Mouse (Mus musculus) right cerebral cortex, adult 2 months (tissue): Measurements from ENCODE around the gene Prdx6.
A peak's percentile ranks its signal among the peaks of the same experiment; 100 is the strongest.

Experiments used
- DNase-seq, 2 experiments: peaks; one replicate each; pipeline ENCODE4 v3.0.0; 2021 to 2022; ENCODE audit warnings: low spot score in 2 of 2

Gene Prdx6

DNA sequence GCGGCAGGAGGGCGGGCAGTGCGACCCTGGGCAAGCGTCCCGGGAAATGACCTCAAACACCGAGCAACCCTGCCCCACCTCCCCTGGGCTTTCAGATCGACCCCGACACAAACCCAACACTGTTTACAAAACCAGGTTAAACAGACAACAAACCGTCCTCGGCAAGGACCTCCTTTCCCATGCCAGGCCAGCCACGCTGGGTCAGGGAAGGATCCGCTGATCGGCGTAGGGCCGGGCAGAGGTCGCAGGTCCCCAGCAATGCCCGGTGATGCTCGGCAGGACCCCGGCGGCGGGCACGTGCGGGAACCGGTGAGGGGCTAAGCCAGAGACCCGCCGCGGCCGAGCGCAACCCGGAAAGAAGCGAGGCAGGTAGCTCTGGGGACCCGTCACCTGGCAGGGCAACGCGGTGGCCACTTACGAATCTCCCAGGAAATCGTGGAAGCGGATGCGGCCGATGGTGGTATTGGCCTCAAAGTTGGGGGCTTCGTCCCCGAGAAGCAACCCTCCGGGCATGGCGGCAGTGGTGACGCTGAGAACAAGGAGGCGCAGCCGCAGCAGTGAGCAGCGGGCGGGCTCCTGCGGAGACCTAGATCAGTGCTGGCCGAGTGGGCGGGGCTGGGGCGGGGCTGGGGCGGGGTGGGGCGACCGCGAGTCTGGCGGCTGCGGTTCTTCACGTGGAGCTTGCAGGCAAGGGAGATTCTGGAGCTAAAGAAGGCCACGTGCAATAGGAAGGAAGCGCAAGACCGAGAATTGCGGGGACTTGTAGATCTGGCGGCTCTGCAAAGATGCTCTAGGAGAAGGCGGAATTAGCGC lies at the start of gene Prdx6:
Gene Prdx6, minus strand, starts transcription at position 616 of the 813 bp plus-strand sequence.
- peak; percentile 76 to 79 for DNase-seq

- no peak for DNase-seq
Observed at GRCm38 (mm10) chr1:161288256-161288655, 37.2 kb upstream of the Prdx6 start.

DNA sequence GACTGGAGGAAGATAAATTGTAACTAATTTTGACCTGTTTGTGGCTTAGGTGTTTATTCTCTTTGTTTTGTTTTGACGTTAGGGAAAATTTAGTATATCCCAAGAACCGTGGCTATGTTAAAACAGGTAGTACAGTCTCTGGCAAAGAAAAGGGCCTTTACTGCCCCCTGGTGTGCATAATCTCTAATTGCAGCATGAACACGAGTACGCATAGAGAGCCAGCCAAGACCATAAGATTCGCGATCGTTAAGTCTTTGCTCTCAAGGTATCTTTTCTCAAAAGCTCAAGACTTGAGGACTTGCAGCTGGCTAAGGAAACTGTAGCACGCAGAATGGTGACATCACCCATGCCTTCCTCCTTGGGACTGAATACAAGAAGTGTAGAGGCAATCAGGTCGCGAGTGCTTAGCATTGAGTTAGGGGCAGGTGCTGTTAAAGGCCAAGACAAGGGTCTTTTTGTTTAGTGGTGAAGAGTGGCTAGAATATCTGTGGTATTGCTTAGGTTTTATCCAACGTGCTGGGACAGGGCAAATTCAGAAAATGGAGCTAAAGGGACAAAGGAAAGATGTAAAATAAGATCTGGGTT lies 35.8 kb upstream of the Prdx6 start:
- DNase-seq: peak; percentile 85 to 87

DNA sequence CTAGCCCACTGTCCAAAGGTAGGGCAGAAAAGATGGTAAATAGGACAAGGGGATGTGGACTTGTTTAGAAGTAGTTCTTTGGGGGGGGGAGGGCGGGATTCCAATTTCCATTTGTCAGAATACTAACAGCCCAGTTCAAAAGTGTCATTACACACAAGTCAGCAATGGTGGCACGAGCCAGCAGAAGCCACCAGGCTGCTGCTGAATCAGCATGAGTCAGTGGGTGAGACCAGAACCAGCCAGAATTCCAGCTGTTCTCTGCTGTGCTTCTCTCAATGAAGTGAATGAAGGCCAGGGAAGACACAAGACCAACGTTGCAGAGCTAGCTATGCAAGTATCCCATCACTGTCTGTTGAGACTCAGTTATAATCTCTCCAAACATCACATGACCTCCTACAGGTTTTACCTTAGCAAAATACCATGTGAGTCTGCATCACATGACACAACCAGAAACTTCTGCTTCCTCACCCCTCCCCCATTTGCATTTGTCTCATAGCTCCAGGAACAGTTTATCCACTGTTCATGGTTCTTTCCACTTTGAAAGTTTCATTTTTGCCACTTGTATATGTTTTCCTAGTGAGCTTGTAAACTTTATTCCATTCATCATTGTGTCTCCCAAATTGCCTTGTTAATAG lies 30.2 kb upstream of the Prdx6 start:
- no peak for DNase-seq

- DNase-seq: no peak
Observed at GRCm38 (mm10) chr1:161279244-161279908, 28.4 kb upstream of the Prdx6 start.

- peak in 1 of 2 experiments; percentile 20 for DNase-seq
Observed at GRCm38 (mm10) chr1:161273486-161273885, 22.5 kb upstream of the Prdx6 start.

DNA sequence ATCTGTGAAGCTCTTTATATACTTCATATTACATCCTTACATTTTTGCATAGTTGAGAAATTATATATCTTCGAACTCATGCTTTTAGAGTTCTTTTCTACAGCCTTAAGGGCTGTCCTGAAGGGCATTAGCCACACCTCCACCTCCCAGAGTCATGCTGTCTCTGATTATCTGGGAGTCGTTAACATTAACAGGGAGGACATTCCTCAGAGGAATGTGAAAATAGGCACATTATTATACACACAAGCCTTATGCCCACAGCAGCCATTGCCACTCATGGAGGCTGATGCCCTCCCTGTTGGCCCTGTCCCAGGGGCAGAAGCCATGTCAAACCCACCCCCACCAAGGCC lies 20.4 kb upstream of the Prdx6 start:
- no peak for DNase-seq

DNA sequence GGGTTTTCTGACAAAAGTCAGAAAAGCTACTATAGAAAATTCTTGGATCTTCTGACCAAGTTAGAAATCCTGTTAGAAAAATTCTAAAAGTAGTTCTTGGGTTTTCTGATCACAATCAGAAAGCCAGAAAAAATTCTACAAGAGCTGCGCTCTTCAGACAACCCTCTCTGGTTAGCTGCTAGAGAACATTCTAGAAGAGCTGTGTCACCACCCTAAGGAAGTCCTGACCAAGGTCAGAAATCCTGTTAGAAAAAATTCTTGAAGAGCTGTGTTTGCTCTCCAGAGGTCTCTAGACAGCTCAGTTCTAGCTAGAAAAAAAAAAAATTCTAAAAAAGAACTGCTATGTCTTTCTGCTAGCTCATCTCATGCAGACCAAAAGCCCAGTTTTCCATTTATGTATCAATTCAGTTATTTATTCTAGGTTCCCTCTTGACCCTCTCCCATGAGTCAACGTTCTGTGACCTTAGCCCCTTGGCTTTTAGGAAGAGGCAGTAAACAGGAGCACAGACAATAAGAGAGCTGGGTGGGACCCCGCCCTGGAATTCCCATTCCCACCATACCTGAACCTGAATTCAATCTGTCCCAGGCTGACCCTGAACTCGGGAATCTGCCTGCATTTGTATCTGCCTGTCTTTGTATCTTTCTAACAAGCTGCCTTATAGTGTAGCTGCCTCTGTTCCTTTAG lies 19.9 kb upstream of the Prdx6 start:
- no peak for DNase-seq

- DNase-seq: no peak
Observed at GRCm38 (mm10) chr1:161269346-161269745, 18.3 kb upstream of the Prdx6 start.

DNA sequence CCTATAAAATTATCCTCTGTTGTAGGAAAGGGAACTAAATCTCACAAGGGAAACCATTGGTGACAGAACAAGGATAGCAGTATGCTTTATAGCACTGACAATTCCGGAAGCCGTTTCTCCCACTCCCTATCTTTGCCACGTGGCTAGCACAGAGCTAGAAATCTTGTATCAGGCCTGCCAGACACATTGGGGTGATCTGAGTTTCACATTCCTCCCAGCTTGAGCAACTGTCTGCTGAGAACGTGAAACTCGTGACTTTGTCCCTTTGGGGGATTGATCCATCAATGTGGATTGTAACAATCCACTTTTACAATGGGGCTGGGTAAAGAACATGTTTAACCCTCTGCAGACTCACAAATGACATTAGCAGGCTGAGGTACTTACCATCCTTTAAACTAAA lies 17.9 kb upstream of the Prdx6 start:
- DNase-seq: no peak

DNA sequence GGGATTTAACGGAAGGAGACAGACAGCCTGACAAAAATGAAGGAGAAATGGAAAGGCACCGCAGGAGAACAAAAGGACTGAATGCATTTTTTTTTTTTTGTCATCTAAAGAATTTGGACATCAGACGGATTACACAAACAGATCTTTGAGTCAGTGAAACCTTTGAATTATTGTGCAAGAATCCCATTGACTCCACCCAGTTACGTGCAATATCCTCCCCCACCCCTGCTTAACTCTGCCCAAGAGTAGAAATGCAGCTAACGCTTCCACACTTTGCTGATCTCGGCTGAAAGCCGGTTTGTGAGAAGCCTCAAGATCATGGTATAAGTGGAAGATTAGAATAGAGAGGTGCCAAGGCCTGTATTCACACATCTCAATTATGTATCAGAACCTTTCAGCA lies 17.1 kb upstream of the Prdx6 start:
- no peak for DNase-seq

- no peak for DNase-seq
Observed at GRCm38 (mm10) chr1:161264961-161265360, 13.9 kb upstream of the Prdx6 start.

GRCm38 (mm10) chr1:161263584-161263983 lies 12.6 kb upstream of the Prdx6 start:
- DNase-seq: no peak

DNA sequence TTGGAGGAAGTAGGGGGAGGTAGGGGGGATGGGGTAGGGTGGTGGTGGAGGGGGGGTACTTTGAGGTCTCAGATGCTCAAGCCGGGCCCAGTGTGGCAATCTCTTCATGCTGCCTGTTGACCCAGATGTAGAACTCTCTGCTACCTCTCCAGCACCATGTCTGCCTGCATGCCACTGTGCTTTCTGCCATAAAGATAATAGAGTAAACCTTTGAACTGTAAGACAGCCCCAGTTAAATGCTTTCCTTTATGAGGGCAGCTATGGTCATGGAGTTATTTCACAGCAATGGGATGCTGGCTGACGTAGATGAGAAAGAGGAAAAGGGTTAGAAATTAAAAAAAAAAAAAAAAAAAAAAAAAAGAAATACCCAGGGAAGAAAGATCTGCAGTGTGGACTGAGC lies 11.5 kb upstream of the Prdx6 start:
- DNase-seq: no peak

DNA sequence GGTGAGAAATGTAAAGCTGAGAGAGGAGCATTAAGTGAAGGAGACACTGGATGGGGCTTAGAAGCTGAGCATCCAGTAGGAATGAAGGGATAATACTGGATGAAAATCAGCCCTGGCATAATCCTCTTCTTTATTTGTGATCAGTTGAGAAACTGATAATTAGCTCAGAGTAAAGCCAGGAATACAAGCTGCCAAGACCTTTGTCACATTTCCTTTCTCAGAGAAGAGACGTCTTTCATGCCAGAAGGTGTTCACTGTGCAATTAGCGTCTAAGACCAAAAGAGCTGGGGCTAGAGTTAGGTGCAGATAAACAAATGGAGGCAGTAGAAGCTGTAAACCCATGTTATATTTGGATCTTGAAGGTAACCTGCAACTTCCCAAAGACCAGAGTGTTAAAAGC lies 9.7 kb upstream of the Prdx6 start:
- no peak for DNase-seq

DNA sequence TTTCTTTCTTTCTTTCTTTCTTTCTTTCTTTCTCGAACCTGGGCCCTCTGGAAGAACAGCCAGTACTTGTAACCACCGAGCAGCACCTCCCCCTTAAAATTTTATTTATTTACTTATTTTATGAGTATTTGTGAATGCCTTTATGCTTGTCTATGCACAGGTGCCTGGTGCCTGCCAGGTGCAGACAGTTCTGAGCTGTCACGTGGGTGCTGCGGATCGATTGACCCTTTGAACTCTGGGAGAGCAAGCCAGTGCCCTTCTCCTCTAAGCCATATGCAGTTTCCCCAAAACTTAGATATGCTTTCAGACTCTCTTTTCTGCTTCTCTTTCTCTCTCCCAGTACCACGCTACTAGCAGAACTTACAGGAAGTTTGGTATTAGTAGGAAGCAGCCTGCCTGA lies 8.1 kb upstream of the Prdx6 start:
- no peak for DNase-seq

- DNase-seq: no peak
Observed at GRCm38 (mm10) chr1:161258331-161258730, 7.3 kb upstream of the Prdx6 start.

- no peak for DNase-seq
Observed at GRCm38 (mm10) chr1:161256918-161257317, 5.9 kb upstream of the Prdx6 start.

GRCm38 (mm10) chr1:161254361-161254760 lies 3.3 kb upstream of the Prdx6 start:
- no peak for DNase-seq

DNA sequence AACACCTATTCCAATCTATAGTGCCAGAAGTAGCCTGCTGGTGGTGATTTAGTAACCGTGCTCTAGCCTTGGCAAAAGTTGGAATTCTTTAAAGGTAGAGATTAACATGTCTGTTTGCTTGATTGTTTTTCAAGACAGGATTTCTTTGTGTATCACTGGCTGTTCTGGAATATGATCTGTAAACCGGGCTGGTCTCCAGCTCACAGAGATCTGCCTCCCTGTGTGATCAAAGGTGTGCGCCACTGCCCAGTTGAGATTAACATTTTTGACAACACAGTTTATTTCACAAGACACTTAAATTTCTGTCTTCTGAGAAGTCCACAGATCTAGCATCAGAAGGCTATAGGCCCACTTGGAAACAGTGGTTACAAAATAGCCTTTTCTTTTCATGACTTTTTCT lies 1.9 kb upstream of the Prdx6 start:
- no peak for DNase-seq

DNA sequence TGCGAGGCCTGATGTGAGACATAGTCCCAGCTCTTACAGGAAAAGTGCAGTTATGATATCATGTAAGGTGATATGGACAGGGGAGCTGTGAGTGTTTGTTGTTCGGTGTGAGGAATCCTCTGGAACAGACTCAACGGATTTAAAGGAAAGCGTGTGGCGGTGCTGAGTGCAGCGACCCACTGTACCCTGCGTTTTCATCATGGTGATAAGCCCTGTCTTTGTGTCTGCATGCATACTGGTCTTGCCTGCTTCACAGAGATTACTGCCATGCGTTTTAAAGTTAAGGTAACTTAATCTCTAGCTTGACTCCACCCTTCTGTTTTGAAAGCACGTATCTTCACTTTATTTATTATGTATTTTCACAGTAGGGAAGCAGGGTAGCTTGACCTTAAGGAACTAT lies 1.3 kb upstream of the Prdx6 start:
- no peak for DNase-seq
